Comparison of ENCODE assay signal across 12 mouse cellular contexts in the genomic region with DNA sequence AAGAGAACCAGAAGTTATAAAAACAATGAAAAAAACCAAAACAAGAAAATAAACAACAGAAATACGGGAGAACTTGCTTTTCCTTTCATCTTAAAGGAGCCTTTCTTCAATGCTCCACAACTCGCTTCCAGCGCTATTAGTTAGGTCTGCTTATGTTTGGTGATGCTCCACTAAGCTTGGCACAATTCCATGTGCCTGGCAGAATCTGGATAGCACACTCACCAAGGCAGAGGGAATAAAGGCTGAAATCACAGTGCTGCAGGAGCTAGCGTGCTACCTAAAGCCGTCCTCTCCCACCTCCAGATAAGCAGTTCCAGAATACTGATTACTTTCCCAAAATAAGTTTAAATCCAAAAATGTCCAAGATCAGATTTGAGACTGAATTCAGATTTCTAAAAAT. TPM values are rescaled to one million over a fixed set of nuclear protein-coding genes. Genes with fewer than 3 reads are reported as not detected.
DNase-seq lines count a peak whose midpoint lies in the region; ATAC-seq and TF ChIP-seq lines count a peak whose summit lies in the region.
"Had no signal": no experiment of that assay in that cellular context is flagged by ENCODE, and none has a peak within 500 bp of the region (broad histone marks: within the 10 kb centered on the region; RNA-seq: fewer than 3 reads in every experiment).

No protein-coding gene starts in this region.

- no peak overlapping the region for H3K4me2 ChIP-seq in stomach, postnatal 0 days (replicated peaks; ENCODE audit: low read depth)
- no peak overlapping the region for H3K4me2 ChIP-seq in intestine, embryonic 15.5 days (replicated peaks)
- H3K4me2 ChIP-seq: forebrain, embryonic 15.5 days; heart, embryonic 15.5 days; limb, embryonic 15.5 days had no signal

- ATAC-seq in stomach, postnatal 0 days (ENCODE audit: low FRiP score, low TSS enrichment): no peak
- ATAC-seq in intestine, embryonic 15.5 days: no peak
- ATAC-seq: forebrain, embryonic 15.5 days; lung, postnatal 0 days had no signal

- H3K27me3 ChIP-seq in stomach, postnatal 0 days (ENCODE audit: control insufficient read depth, insufficient read depth, low read length): no peaks in the 10 kb centered on the region
- no peaks in the 10 kb centered on the region for H3K27me3 ChIP-seq in intestine, embryonic 15.5 days (replicated peaks)
- H3K27me3 ChIP-seq: forebrain, embryonic 15.5 days; heart, embryonic 15.5 days; limb, embryonic 15.5 days had no signal

- H3K9me3 ChIP-seq in stomach, postnatal 0 days (ENCODE audit: control insufficient read depth, low read length): no peaks in the 10 kb centered on the region
- H3K9me3 ChIP-seq in intestine, embryonic 15.5 days: no peaks in the 10 kb centered on the region
- H3K9me3 ChIP-seq: forebrain, embryonic 15.5 days; heart, embryonic 15.5 days; limb, embryonic 15.5 days had no signal

- no peak overlapping the region for H3K4me3 ChIP-seq in left cerebral cortex, adult 2 months
- no peak overlapping the region for H3K4me3 ChIP-seq in stomach, postnatal 0 days (ENCODE audit: low read depth, low read length)
- H3K4me3 ChIP-seq in gastrocnemius, adult 2 months: no peak overlapping the region
- no peak overlapping the region for H3K4me3 ChIP-seq in intestine, embryonic 15.5 days (replicated peaks)
- H3K4me3 ChIP-seq: forebrain, embryonic 15.5 days; heart, embryonic 15.5 days; limb, embryonic 15.5 days had no signal

- no peaks in the 10 kb centered on the region for H3K4me1 ChIP-seq in stomach, postnatal 0 days (replicated peaks; ENCODE audit: control insufficient read depth, insufficient read depth)
- H3K4me1 ChIP-seq in intestine, embryonic 15.5 days (replicated peaks): no peaks in the 10 kb centered on the region
- H3K4me1 ChIP-seq: forebrain, embryonic 15.5 days; heart, embryonic 15.5 days; limb, embryonic 15.5 days had no signal

- peaks cover 11% of the 10 kb centered on the region for H3K36me3 ChIP-seq in stomach, postnatal 0 days (ENCODE audit: control insufficient read depth, insufficient read depth, low read length)
- peaks cover 9% of the 10 kb centered on the region; the same call in 1 of the 2 replicates for H3K36me3 ChIP-seq in intestine, embryonic 15.5 days

- no peak for TF ChIP-seq EP300 in stomach, postnatal 0 days (optimal IDR thresholded peaks at IDR 0.05)

- no peak overlapping the region; the same call in 1 of the 2 replicates for H3K27ac ChIP-seq in left cerebral cortex, adult 2 months
- H3K27ac ChIP-seq in stomach, postnatal 0 days (replicated peaks): no peak overlapping the region
- H3K27ac ChIP-seq in gastrocnemius, adult 2 months: no peak overlapping the region
- H3K27ac ChIP-seq in intestine, embryonic 15.5 days: no peak overlapping the region
- H3K27ac ChIP-seq: forebrain, embryonic 15.5 days; heart, embryonic 15.5 days; limb, embryonic 15.5 days had no signal

- 69% methylated on average over 5 of the region's 5 CpGs for WGBS in stomach, postnatal 0 days
- 85% methylated on average over 5 of the region's 5 CpGs for WGBS in intestine, embryonic 15.5 days

- TF ChIP-seq CTCF in left cerebral cortex, adult 2 months (IDR thresholded peaks at IDR 0.05): no peak
- TF ChIP-seq CTCF in stomach, postnatal 0 days (IDR thresholded peaks at IDR 0.05; ENCODE audit: low read depth): no peak
- no peak for TF ChIP-seq CTCF in gastrocnemius, adult 2 months (IDR thresholded peaks at IDR 0.05)

- intact Hi-C loops in left cerebral cortex, adult 2 months (cut with DNase I): no loop called here
- intact Hi-C loops in gastrocnemius, adult 2 months (cut with DNase I): no loop called here

- H3K9ac ChIP-seq in stomach, postnatal 0 days (ENCODE audit: low read length): no peak overlapping the region
- no peak overlapping the region for H3K9ac ChIP-seq in intestine, embryonic 15.5 days
- H3K9ac ChIP-seq: forebrain, embryonic 15.5 days; heart, embryonic 15.5 days; limb, embryonic 15.5 days had no signal

- peak; percentile 46 to 68 for DNase-seq in frontal cortex, adult 2 months (ENCODE audit: extremely low spot score in 1 of 2, low spot score in 1 of 2)
- no peak for DNase-seq in frontal cortex, postnatal 10 days (ENCODE audit: low spot score in 2 of 2)
- DNase-seq in NIH3T3 (ENCODE audit: low read depth): peak; percentile 18
- DNase-seq in cerebellum, postnatal 36 days: peak; percentile 55 to 58
- peak; percentile 18 to 28 for DNase-seq in left cerebral cortex, adult 2 months (ENCODE audit: extremely low spot score in 1 of 2, low spot score in 2 of 2)
- DNase-seq in stomach, postnatal 0 days (ENCODE audit: low spot score): no peak
- DNase-seq in gastrocnemius, adult 2 months: no peak

RNA-seq across cellular contexts. Expression of a gene that starts 19.3 kb away (rescaled TPM):
- 18.2 and 21.0 TPM in 2 replicates for polyA plus RNA-seq in frontal cortex, adult 2 months (2012; rRNA removed)
- 10 to 100 TPM; 41.8 to 45.0 TPM for total RNA-seq in left cerebral cortex, adult 2 months (2021)
- 8.5 and 8.9 TPM in 2 replicates for polyA plus RNA-seq in stomach, postnatal 0 days (2015; fragmentation: Nextera tagmentation; extraction: Ambion mirVana)
- total RNA-seq in gastrocnemius, adult 2 months (2021): 10 to 100 TPM; 28.5 to 29.9 TPM
- polyA plus RNA-seq in intestine, embryonic 15.5 days (2015; fragmentation: Nextera tagmentation; extraction: Ambion mirVana): 16.8 and 18.3 TPM in 2 replicates

RNA-seq across cellular contexts. Expression of a gene that starts 25.6 kb away (rescaled TPM):
- 28.1 and 29.7 TPM in 2 replicates for polyA plus RNA-seq in frontal cortex, adult 2 months (2012; rRNA removed)
- 10 to 100 TPM; 21.8 to 28.5 TPM for total RNA-seq in left cerebral cortex, adult 2 months (2021)
- 9.9 and 10.7 TPM in 2 replicates for polyA plus RNA-seq in stomach, postnatal 0 days (2015; fragmentation: Nextera tagmentation; extraction: Ambion mirVana)
- total RNA-seq in gastrocnemius, adult 2 months (2021): 1 to 10 TPM; 3.0 to 3.3 TPM
- polyA plus RNA-seq in intestine, embryonic 15.5 days (2015; fragmentation: Nextera tagmentation; extraction: Ambion mirVana): 5.1 and 5.5 TPM in 2 replicates

RNA-seq across cellular contexts. Expression of a gene that starts 57.0 kb away (rescaled TPM):
- 74.6 and 83.2 TPM in 2 replicates for polyA plus RNA-seq in frontal cortex, adult 2 months (2012; rRNA removed)
- 10 to 100 TPM; 57.0 to 57.6 TPM for total RNA-seq in left cerebral cortex, adult 2 months (2021)
- 31.1 and 33.6 TPM in 2 replicates for polyA plus RNA-seq in stomach, postnatal 0 days (2015; fragmentation: Nextera tagmentation; extraction: Ambion mirVana)
- 10 to 100 TPM; 20.9 to 21.1 TPM for total RNA-seq in gastrocnemius, adult 2 months (2021)
- 32.6 and 32.8 TPM in 2 replicates for polyA plus RNA-seq in intestine, embryonic 15.5 days (2015; fragmentation: Nextera tagmentation; extraction: Ambion mirVana)

Comparison
In these comparisons a context has a peak if more than half of its experiments do, and no peak if none do; other contexts are left out.
1. DNase-seq: peak in frontal cortex, adult 2 months (2 of 2), NIH3T3 (single experiment), cerebellum, postnatal 36 days (2 of 2) and left cerebral cortex, adult 2 months (2 of 2); none in frontal cortex, postnatal 10 days (0 of 2), stomach, postnatal 0 days (single experiment) and gastrocnemius, adult 2 months (single experiment).